Mouse (Mus musculus) right cerebral cortex, postnatal 4 days (tissue): ENCODE results near the gene Jsrp1.

Source experiments
- DNase-seq: peaks from one replicate; pipeline ENCODE4 v3.0.0-alpha.2; 2022

The Jsrp1 gene

GRCm38 (mm10) chr10:80813366-80813765, at the start of gene Jsrp1:
Jsrp1 (minus strand) TSS chr10:80813498.
- no peak for DNase-seq

GRCm38 (mm10) chr10:80862305-80862704, 49.0 kb upstream of the Jsrp1 start:
- no peak for DNase-seq

GRCm38 (mm10) chr10:80858350-80858935, 45.1 kb upstream of the Jsrp1 start:
- no peak for DNase-seq

- no peak for DNase-seq
Measured at GRCm38 (mm10) chr10:80857848-80858247, 44.5 kb upstream of the Jsrp1 start.

- DNase-seq: no peak
Measured at GRCm38 (mm10) chr10:80857386-80857785, 44.1 kb upstream of the Jsrp1 start.

GRCm38 (mm10) chr10:80856908-80857307, 43.6 kb upstream of the Jsrp1 start:
- no peak for DNase-seq

- no peak for DNase-seq
Measured at GRCm38 (mm10) chr10:80856267-80856666, 43.0 kb upstream of the Jsrp1 start.

GRCm38 (mm10) chr10:80855749-80856073, 42.4 kb upstream of the Jsrp1 start:
- DNase-seq: no peak

- DNase-seq: peak; percentile 98
Measured at GRCm38 (mm10) chr10:80854913-80855748, 41.8 kb upstream of the Jsrp1 start, which contains the start of the genes Lsm7 and Sppl2b. Lsm7 (minus strand) TSS chr10:80855209. Sppl2b (plus strand) TSS chr10:80855275.

- no peak for DNase-seq
Measured at GRCm38 (mm10) chr10:80848571-80848970, 35.3 kb upstream of the Jsrp1 start.

GRCm38 (mm10) chr10:80845732-80846131, 32.4 kb upstream of the Jsrp1 start:
- DNase-seq: no peak

- DNase-seq: no peak
Measured at GRCm38 (mm10) chr10:80845055-80845693, 31.9 kb upstream of the Jsrp1 start.

GRCm38 (mm10) chr10:80843931-80844547, 30.7 kb upstream of the Jsrp1 start, which contains the start of gene Lingo3:
Lingo3 (minus strand) TSS chr10:80844039.
- peak; percentile 77 for DNase-seq

- DNase-seq: no peak
Measured at GRCm38 (mm10) chr10:80843087-80843930, 30.0 kb upstream of the Jsrp1 start.

- DNase-seq: no peak
Measured at GRCm38 (mm10) chr10:80842334-80842733, 29.0 kb upstream of the Jsrp1 start.

GRCm38 (mm10) chr10:80841685-80842084, 28.4 kb upstream of the Jsrp1 start:
- DNase-seq: no peak

GRCm38 (mm10) chr10:80839848-80840247, 26.6 kb upstream of the Jsrp1 start:
- DNase-seq: no peak

GRCm38 (mm10) chr10:80838346-80838912, 25.1 kb upstream of the Jsrp1 start:
- DNase-seq: no peak

- DNase-seq: no peak
Measured at GRCm38 (mm10) chr10:80837827-80838226, 24.5 kb upstream of the Jsrp1 start.

- DNase-seq: peak; percentile 32
Measured at GRCm38 (mm10) chr10:80836949-80837379, 23.7 kb upstream of the Jsrp1 start.

- DNase-seq: no peak
Measured at GRCm38 (mm10) chr10:80835617-80836016, 22.3 kb upstream of the Jsrp1 start.

- DNase-seq: no peak
Measured at GRCm38 (mm10) chr10:80832818-80833217, 19.5 kb upstream of the Jsrp1 start.
